Mouse (Mus musculus): Measurements from ENCODE around the gene Gbf1. TPM values are rescaled to one million over a fixed set of nuclear protein-coding genes. Genes with fewer than 3 reads are reported as not detected.
"Not testable (repeated sequence)": the region's sequence is repeated elsewhere in the genome, so short reads cannot be mapped to it uniquely, and the experiment has no call there.

Gene Gbf1
- polyA plus RNA-seq, 1 experiment from 2014 or later = 55.0 TPM

GRCm38 (mm10) chr19:46147511-46148371 is 4.6 kb upstream of the Gbf1 start, which contains the start of gene Pitx3:
Pitx3 (minus strand) TSS chr19:46148326.
- no peak for DNase-seq (ENCODE audit: low read depth, low spot score)
- ChIA-PET CTCF (no interaction called here), POLR2A (interaction anchor here (1.1 kb wide), 1 partner anchor 10 kb away, joined by 3 read pairs; no protein-coding TSS in a partner anchor)
- H3K27me3 ChIP-seq = peaks cover 76% of the 10 kb centered on the region
- in situ Hi-C loops (cut with MboI; ENCODE audit: low pct_unique_long_range_greater_than_20kb) = no loop called here
- no peak for ATAC-seq
- no peak for TF ChIP-seq CTCF (IDR thresholded peaks at IDR 0.05)

- ATAC-seq (no peak), DNase-seq (ENCODE audit: low read depth, low spot score) (no peak)
- CTCF ChIA-PET = no interaction called here
- in situ Hi-C loops (cut with MboI; ENCODE audit: low pct_unique_long_range_greater_than_20kb) = no loop called here
- peaks cover 69% of the 10 kb centered on the region for H3K27me3 ChIP-seq
- no peak for TF ChIP-seq CTCF (IDR thresholded peaks at IDR 0.05)
- POLR2A ChIA-PET = no interaction called here
Measured at GRCm38 (mm10) chr19:46148372-46148760, 3.9 kb upstream of the Gbf1 start.

- CTCF ChIA-PET = no interaction called here
- peaks cover 62% of the 10 kb centered on the region for H3K27me3 ChIP-seq
- no peak for ATAC-seq
- in situ Hi-C loops (cut with MboI; ENCODE audit: low pct_unique_long_range_greater_than_20kb) = no loop called here
- no peak for TF ChIP-seq CTCF (IDR thresholded peaks at IDR 0.05)
- DNase-seq (ENCODE audit: low read depth, low spot score) = no peak
- POLR2A ChIA-PET = no interaction called here
Measured at GRCm38 (mm10) chr19:46149091-46149490, 3.2 kb upstream of the Gbf1 start.

- in situ Hi-C loops (cut with MboI; ENCODE audit: low pct_unique_long_range_greater_than_20kb) = no loop called here
- no peak for ATAC-seq
- CTCF ChIA-PET = no interaction called here
- POLR2A ChIA-PET = no interaction called here
- no peaks in the 10 kb centered on the region for H3K27me3 ChIP-seq
- TF ChIP-seq CTCF (IDR thresholded peaks at IDR 0.05) = no peak
- DNase-seq (ENCODE audit: low read depth, low spot score) = no peak
Measured at GRCm38 (mm10) chr19:46165950-46166349, 13.6 kb downstream of the Gbf1 start.

GRCm38 (mm10) chr19:46167169-46167568 is 14.9 kb downstream of the Gbf1 start:
- POLR2A ChIA-PET; DNase-seq (ENCODE audit: low read depth, low spot score); ATAC-seq; in situ Hi-C loops (cut with MboI; ENCODE audit: low pct_unique_long_range_greater_than_20kb); H3K27me3 ChIP-seq: not testable (repeated sequence)
- CTCF ChIA-PET = interaction anchor here (1.8 kb wide), 1 partner anchor 12 kb away, joined by 6 read pairs; no protein-coding TSS in a partner anchor

- in situ Hi-C loops (cut with MboI; ENCODE audit: low pct_unique_long_range_greater_than_20kb) = no loop called here
- POLR2A ChIA-PET = no interaction called here
- no peaks in the 10 kb centered on the region for H3K27me3 ChIP-seq
- no peak for DNase-seq (ENCODE audit: low read depth, low spot score)
- ATAC-seq = no peak
- no peak for TF ChIP-seq CTCF (IDR thresholded peaks at IDR 0.05)
- CTCF ChIA-PET = no interaction called here
Measured at GRCm38 (mm10) chr19:46169396-46169795, 17.1 kb downstream of the Gbf1 start.

- in situ Hi-C loops (cut with MboI; ENCODE audit: low pct_unique_long_range_greater_than_20kb) = no loop called here
- CTCF ChIA-PET = no interaction called here
- no peak for TF ChIP-seq CTCF (IDR thresholded peaks at IDR 0.05)
- no peak for DNase-seq (ENCODE audit: low read depth, low spot score)
- no peaks in the 10 kb centered on the region for H3K27me3 ChIP-seq
- ATAC-seq = no peak
- POLR2A ChIA-PET = no interaction called here
Measured at GRCm38 (mm10) chr19:46169913-46170312, 17.6 kb downstream of the Gbf1 start.

GRCm38 (mm10) chr19:46172541-46172940 is 20.2 kb downstream of the Gbf1 start:
- in situ Hi-C loops (cut with MboI; ENCODE audit: low pct_unique_long_range_greater_than_20kb) = no loop called here
- ChIA-PET CTCF (interaction anchor here (0.8 kb wide), 1 partner anchor 184 kb away, joined by 3 read pairs; no protein-coding TSS in a partner anchor), POLR2A (no interaction called here)

GRCm38 (mm10) chr19:46175173-46175572 is 22.9 kb downstream of the Gbf1 start:
- ATAC-seq (no peak), DNase-seq (ENCODE audit: low read depth, low spot score) (no peak)
- TF ChIP-seq CTCF (IDR thresholded peaks at IDR 0.05) = no peak
- CTCF ChIA-PET = no interaction called here
- no peaks in the 10 kb centered on the region for H3K27me3 ChIP-seq
- in situ Hi-C loops (cut with MboI; ENCODE audit: low pct_unique_long_range_greater_than_20kb) = no loop called here
- POLR2A ChIA-PET = interaction anchor here (0.7 kb wide), 1 partner anchor 21 kb away, joined by 3 read pairs; no protein-coding TSS in a partner anchor

More at GRCm38 (mm10) chr19:46172541-46172940, 20.2 kb downstream of the Gbf1 start:
- no peaks in the 10 kb centered on the region for H3K27me3 ChIP-seq
- no peak for TF ChIP-seq CTCF (IDR thresholded peaks at IDR 0.05)
- no peak for ATAC-seq
- no peak for DNase-seq (ENCODE audit: low read depth, low spot score)

GRCm38 (mm10) chr19:46177046-46177445 is 24.7 kb downstream of the Gbf1 start:
- in situ Hi-C loops (cut with MboI; ENCODE audit: low pct_unique_long_range_greater_than_20kb) = no loop called here
- POLR2A ChIA-PET = no interaction called here

GRCm38 (mm10) chr19:46180274-46180673 is 28.0 kb downstream of the Gbf1 start:
- in situ Hi-C loops (cut with MboI; ENCODE audit: low pct_unique_long_range_greater_than_20kb) = no loop called here
- no peak for ATAC-seq
- CTCF ChIA-PET = interaction anchor here (1.4 to 1.7 kb wide), 2 partner anchors 12 to 31 kb away, joined by 3 to 6 read pairs; no protein-coding TSS in a partner anchor
- H3K27me3 ChIP-seq = no peaks in the 10 kb centered on the region
- DNase-seq (ENCODE audit: low read depth, low spot score) = no peak
- POLR2A ChIA-PET = no interaction called here
- TF ChIP-seq CTCF (IDR thresholded peaks at IDR 0.05) = no peak

More at GRCm38 (mm10) chr19:46177046-46177445, 24.7 kb downstream of the Gbf1 start:
- CTCF ChIA-PET = interaction anchor here (1.7 kb wide), 1 partner anchor 14 kb away, joined by 7 read pairs; no protein-coding TSS in a partner anchor
- no peaks in the 10 kb centered on the region for H3K27me3 ChIP-seq
- DNase-seq (ENCODE audit: low read depth, low spot score) = no peak
- ATAC-seq = no peak
- no peak for TF ChIP-seq CTCF (IDR thresholded peaks at IDR 0.05)
